Mouse (Mus musculus) frontal cortex, postnatal 14 days (tissue): ENCODE results near the gene H2-Q7.
"Not testable (repeated sequence)": the region's sequence is repeated elsewhere in the genome, so short reads cannot be mapped to it uniquely, and the experiment has no call there.

Experiments
- DNase-seq, 2 experiments: peaks; one replicate each; pipeline ENCODE4 v3.0.0; 2022; ENCODE audit warnings: low spot score in 2 of 2

Gene H2-Q7

GRCm38 (mm10) chr17:35438885-35439284 is at the start of gene H2-Q7:
TSS of gene H2-Q7 (plus strand) at chr17:35439155.
- DNase-seq: peak; percentile 40 to 43

GRCm38 (mm10) chr17:35389796-35390195 is 49.2 kb upstream of the H2-Q7 start:
- not testable (repeated sequence) for DNase-seq

- DNase-seq: not testable (repeated sequence)
Observed at GRCm38 (mm10) chr17:35392671-35393070, 46.3 kb upstream of the H2-Q7 start.

- DNase-seq: not testable (repeated sequence)
Observed at GRCm38 (mm10) chr17:35393864-35394800, 44.8 kb upstream of the H2-Q7 start.

GRCm38 (mm10) chr17:35396956-35397355 is 42.0 kb upstream of the H2-Q7 start:
- not testable (repeated sequence) for DNase-seq

- not testable (repeated sequence) for DNase-seq
Observed at GRCm38 (mm10) chr17:35413057-35413456, 25.9 kb upstream of the H2-Q7 start.

- not testable (repeated sequence) for DNase-seq
Observed at GRCm38 (mm10) chr17:35415273-35416129, 23.5 kb upstream of the H2-Q7 start.

GRCm38 (mm10) chr17:35418772-35419171 is 20.2 kb upstream of the H2-Q7 start:
- no peak for DNase-seq

GRCm38 (mm10) chr17:35419564-35419963 is 19.4 kb upstream of the H2-Q7 start:
- DNase-seq: not testable (repeated sequence)

- not testable (repeated sequence) for DNase-seq
Observed at GRCm38 (mm10) chr17:35420206-35420810, 18.6 kb upstream of the H2-Q7 start.

GRCm38 (mm10) chr17:35421331-35421730 is 17.6 kb upstream of the H2-Q7 start:
- not testable (repeated sequence) for DNase-seq

- not testable (repeated sequence) for DNase-seq
Observed at GRCm38 (mm10) chr17:35422360-35422759, 16.6 kb upstream of the H2-Q7 start.

- DNase-seq: not testable (repeated sequence)
Observed at GRCm38 (mm10) chr17:35423131-35423810, 15.7 kb upstream of the H2-Q7 start.

GRCm38 (mm10) chr17:35424106-35424505 is 14.8 kb upstream of the H2-Q7 start:
- not testable (repeated sequence) for DNase-seq

GRCm38 (mm10) chr17:35424624-35425416 is 14.1 kb upstream of the H2-Q7 start, which contains the start of gene H2-Q6:
TSS of gene H2-Q6 (plus strand) at chr17:35424850.
- not testable (repeated sequence) for DNase-seq

GRCm38 (mm10) chr17:35425474-35425873 is 13.5 kb upstream of the H2-Q7 start:
- DNase-seq: not testable (repeated sequence)

- not testable (repeated sequence) for DNase-seq
Observed at GRCm38 (mm10) chr17:35428883-35429282, 10.1 kb upstream of the H2-Q7 start.

- DNase-seq: not testable (repeated sequence)
Observed at GRCm38 (mm10) chr17:35430671-35431070, 8.3 kb upstream of the H2-Q7 start.

GRCm38 (mm10) chr17:35432167-35432566 is 6.8 kb upstream of the H2-Q7 start:
- not testable (repeated sequence) for DNase-seq

- not testable (repeated sequence) for DNase-seq
Observed at GRCm38 (mm10) chr17:35434836-35435235, 4.1 kb upstream of the H2-Q7 start.
